Mouse (Mus musculus): ENCODE data around the gene Rcn3. TPM values are rescaled to one million over a fixed set of nuclear protein-coding genes. Genes with fewer than 3 reads are reported as not detected.
"Not testable (repeated sequence)": the region's sequence is repeated elsewhere in the genome, so short reads cannot be mapped to it uniquely, and the experiment has no call there.

Gene Rcn3
- total RNA-seq, 2 experiments from 2014 or later, result 11.4 to 11.9 TPM

DNA sequence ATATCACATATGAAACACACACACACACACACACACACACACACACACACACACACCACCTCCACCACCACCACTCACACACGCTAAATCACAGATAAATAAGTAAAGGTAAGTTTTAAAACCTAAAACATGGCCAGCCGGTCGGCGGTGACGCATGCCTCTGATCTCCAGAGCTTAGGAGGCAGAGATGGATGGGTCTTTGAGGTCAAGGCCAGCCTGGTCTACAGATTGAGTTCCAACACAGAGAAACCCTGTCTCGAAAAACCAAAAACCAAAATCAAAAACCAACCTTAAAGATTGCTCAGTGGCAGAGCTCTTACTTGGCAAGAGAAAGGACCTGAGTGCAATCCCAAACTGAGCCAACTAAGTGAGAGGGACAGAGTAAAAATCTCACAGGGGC, 8.0 kb upstream of the Rcn3 start:
- DNase-seq (ENCODE audit: low spot score in 2 of 2), result no peak

DNA sequence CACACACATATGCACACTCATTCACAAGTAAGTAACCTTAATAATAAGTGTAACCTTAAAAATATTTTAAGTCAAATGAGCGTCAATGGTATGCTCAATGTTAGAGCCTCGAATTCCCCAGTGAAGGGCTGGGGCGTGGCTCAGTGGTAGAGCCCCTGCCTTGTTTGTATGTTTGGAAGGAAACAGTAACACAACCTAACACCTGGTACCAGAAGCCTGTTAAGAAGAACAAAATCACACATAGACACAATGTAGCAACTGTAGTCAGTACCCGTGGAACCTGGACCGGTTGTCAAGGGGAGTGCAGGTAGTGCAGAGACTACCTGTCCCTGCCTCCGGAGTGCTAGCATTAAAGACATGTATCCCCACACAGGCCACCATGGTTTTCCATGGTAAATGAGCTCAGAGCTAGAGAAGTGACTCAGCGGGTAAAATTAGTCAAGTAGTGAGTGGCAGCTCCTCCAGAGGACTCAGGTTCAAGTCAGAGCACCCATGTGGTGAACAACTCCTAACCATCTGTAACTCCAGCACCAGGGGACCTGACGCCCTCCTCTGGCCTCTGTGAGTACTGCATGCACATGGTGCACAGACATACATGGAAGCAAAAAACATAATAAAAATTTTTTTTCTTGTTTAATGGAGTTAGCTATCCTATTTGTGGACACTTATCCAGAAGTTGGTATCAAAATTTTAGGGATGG, 6.7 kb upstream of the Rcn3 start:
- no peak for DNase-seq (ENCODE audit: low spot score in 2 of 2)

GRCm38 (mm10) chr7:45097479-45097878, 5.5 kb upstream of the Rcn3 start:
- no peak for DNase-seq (ENCODE audit: low spot score in 2 of 2)

GRCm38 (mm10) chr7:45095965-45096364, 3.9 kb upstream of the Rcn3 start:
- DNase-seq (ENCODE audit: low spot score in 2 of 2), result not testable (repeated sequence)

DNA sequence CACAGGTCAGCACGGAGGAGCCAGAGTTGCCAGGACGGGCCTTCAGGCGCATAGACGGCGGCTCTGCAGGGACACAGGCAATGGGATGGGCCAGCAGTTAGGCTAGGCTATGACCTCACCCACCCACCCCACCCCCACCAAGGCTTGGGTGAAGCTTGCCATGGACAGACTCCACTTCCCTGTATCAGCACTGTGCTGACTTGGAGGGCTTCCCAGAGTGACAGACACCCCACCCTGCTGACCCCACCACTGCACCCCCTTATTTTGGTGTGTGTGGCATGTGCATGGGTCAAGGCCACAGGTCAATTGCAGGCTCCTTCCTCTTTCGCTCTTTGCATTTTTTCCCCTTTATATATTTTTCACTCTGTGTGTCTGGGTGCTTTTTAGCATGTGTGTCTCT, 3.3 kb upstream of the Rcn3 start:
- no peak for DNase-seq (ENCODE audit: low spot score in 2 of 2)

- DNase-seq (ENCODE audit: low spot score in 2 of 2), result no peak
Measured at GRCm38 (mm10) chr7:45094121-45094520, 2.1 kb upstream of the Rcn3 start.

DNA sequence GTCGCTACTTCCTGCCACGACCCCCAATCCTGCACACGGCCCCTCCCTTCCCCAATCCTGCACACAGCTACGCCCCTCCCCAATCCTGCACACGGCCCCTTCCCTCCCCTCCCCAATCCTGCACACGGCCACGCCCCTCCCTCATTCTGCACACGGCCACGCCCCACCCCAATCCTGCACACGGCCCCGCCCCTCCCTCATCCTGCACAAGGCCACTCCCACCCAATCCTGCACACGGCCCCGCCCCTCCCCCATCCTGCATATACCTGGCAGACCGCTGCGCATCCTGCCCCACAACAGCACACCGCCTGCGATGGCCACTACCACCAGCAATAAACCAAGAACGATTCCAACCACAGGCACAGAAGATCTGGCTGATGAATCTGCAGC, 1.5 kb upstream of the Rcn3 start:
- no peak for DNase-seq (ENCODE audit: low spot score in 2 of 2)

- no peak for DNase-seq (ENCODE audit: low spot score in 2 of 2)
Measured at GRCm38 (mm10) chr7:45092828-45093515, 951 bp upstream of the Rcn3 start.

- DNase-seq (ENCODE audit: low spot score in 2 of 2), result no peak
Measured at GRCm38 (mm10) chr7:45091001-45091990, 725 bp downstream of the Rcn3 start.

DNA sequence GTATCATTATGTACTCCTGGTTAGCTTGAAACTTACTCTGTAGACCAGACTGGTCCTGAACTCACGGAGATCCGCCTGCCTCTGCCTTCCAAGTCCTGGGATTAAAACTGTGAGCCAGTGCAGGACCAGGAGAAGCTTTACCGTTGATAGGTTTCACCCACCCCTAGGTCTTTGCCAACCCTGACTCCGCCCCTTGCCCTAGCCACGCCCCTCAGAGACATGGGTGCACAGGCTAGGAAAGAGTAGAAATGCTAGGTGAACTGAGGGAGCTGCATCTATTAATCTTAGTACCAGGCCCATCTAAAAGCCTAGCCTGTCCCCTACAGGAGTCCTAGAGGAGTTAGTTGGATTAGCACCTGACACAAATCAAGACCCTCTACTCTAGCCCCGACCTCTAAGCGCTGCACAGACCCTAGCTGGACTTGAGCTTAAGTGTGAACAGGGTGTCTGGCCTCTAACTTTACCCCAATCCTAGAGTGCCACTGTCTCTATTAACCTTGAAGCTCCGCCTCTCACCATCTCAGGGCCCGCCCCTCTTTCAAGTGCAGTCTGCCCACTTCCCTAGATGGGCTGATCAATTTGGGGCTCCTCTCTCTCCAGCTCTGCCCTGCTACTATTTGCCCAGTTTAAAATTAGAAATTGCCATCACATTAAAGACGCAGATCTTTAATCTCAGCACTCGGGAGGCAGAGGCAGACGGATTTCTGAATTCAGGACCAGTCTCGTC, 1.6 kb downstream of the Rcn3 start:
- no peak for DNase-seq (ENCODE audit: low spot score in 2 of 2)

DNA sequence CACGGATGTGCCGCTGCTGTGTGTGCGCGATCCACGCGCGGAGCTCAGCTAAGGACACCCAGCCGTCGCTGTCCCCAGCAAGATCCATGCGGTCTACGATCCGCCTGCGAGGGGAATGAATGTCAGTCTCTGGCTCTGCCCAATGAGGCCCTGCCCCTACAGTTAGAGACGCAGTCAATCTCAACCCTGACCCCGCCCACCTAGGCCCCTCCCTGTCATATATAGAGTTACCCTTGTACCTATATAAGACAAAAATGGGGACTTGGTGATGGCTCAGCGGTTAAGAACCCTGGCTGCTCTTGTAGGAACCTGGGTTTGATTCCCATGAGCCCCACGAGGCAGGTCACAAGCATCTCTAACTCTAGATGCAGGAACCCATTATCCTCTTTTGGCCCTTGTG, 3.4 kb downstream of the Rcn3 start:
- DNase-seq (ENCODE audit: low spot score in 2 of 2), result no peak

DNA sequence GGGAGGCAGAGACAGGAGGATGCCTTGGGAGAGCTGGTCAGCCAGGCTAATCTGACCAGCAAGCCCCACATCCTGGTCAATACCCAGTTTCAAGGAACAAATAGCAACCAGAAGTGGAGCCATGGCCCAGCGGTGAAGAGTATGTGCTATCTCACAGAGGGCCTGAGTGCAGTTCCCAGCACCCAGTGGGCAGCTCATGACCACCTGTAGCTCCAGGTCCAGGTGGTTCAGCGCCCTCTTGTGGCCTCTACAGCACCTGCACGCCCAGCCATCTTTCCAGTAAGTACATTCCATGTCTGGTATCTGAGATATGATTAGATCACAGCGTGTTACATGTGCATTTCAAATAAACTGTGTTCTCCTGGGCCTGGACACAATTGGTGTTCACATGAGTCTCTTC, 5.9 kb downstream of the Rcn3 start:
- DNase-seq (ENCODE audit: low spot score in 2 of 2), result no peak

- DNase-seq (ENCODE audit: low spot score in 2 of 2), result no peak
Measured at GRCm38 (mm10) chr7:45083300-45083890, 8.6 kb downstream of the Rcn3 start.

- no peak for DNase-seq (ENCODE audit: low spot score in 2 of 2)
Measured at GRCm38 (mm10) chr7:45082401-45083299, 9.4 kb downstream of the Rcn3 start.

- no peak for DNase-seq (ENCODE audit: low spot score in 2 of 2)
Measured at GRCm38 (mm10) chr7:45081016-45081415, 11.0 kb downstream of the Rcn3 start.

- DNase-seq (ENCODE audit: low spot score in 2 of 2), result peak; percentile 97 to 98
Measured at GRCm38 (mm10) chr7:45079856-45080255, 12.2 kb downstream of the Rcn3 start.

GRCm38 (mm10) chr7:45078513-45078912, 13.5 kb downstream of the Rcn3 start:
- peak; percentile 70 to 76 for DNase-seq (ENCODE audit: low spot score in 2 of 2)

GRCm38 (mm10) chr7:45077829-45078228, 14.2 kb downstream of the Rcn3 start:
- DNase-seq (ENCODE audit: low spot score in 2 of 2), result no peak

- DNase-seq (ENCODE audit: low spot score in 2 of 2), result no peak
Measured at GRCm38 (mm10) chr7:45077322-45077721, 14.7 kb downstream of the Rcn3 start.

DNA sequence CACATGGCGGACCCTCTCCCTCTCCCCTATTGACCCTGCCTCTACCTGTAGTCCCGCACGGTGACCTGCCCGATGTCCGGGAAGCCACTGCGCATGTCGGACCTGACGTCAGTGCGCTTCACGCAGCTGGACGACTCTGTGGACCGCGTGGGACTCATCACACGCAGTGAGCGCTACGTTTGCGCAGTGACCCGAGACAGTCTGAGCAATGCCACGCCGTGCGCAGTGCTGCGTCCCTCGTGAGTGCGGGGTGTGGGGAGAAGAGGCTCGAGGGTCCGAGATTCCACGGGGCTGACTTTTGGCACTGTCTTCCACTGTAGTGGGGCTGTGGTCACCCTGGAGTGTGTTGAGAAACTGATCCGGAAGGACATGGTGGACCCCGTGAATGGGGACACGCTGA, 15.5 kb downstream of the Rcn3 start:
- DNase-seq (ENCODE audit: low spot score in 2 of 2), result no peak

Measured in layer of hippocampus, postnatal 10 days (tissue).